Mouse (Mus musculus) left cerebral cortex, postnatal 36 days (tissue): ENCODE measurements at regions not wholly inside any gene's neighbourhood (a gene's known extent, or its start where the extent isn't known, plus 50 kb on each side); places are given as distances from the start of the nearest gene placed in this dataset.

Source experiments
- DNase-seq, 2 experiments: peaks; one replicate each; pipeline ENCODE4 v3.0.0; 2021 to 2022; ENCODE audit warnings: low spot score in 2 of 2, mixed read lengths in 1 of 2
- intact Hi-C: fragments of 180-260 bp; cut with DNase I; formaldehyde crosslinking; loops from one replicate; pipeline ENCODE4 v1.15.1; 2025

DNA sequence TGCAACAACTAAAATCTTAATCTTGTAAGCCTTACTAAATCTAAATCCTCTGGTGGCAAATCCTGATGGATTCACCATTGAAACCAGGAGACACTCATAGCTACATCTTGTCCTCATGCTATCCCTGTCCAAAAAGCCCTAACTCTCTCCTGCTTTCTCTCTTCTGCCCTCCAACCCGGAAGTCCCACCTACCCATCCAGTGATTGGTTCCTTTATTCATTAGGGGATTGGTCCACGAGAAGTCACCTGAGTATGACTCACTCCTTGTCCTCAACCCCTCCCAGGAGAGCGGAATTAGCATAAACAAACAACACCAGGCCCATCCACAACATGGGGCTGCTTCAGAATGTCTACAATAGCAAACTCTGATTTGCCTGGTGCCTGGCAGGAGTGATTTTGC lies 342.8 kb downstream of the Ins1 start:
- no peak for DNase-seq
- intact Hi-C loops, result no loop called here

DNA sequence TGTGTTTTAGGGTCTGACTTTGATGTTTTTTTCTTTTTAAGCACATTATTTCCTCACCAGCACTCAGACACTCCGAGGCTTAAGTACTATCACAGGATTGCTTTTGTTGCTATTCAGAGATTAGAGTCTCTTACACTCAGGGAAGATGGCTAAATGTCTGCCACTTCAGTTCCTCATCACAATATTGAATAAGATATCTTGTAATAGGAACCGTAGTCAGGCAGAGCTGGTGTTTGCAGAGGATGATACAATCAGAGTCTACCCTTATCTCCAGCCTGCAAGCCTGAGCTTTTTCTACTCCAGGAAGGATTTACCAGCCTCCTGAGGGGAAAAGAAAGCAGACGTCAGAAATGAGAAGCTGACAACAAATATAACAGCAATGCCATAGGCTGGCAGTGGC lies 336.3 kb downstream of the Ins1 start:
- DNase-seq, result no peak
- intact Hi-C loops, result no loop called here

DNA sequence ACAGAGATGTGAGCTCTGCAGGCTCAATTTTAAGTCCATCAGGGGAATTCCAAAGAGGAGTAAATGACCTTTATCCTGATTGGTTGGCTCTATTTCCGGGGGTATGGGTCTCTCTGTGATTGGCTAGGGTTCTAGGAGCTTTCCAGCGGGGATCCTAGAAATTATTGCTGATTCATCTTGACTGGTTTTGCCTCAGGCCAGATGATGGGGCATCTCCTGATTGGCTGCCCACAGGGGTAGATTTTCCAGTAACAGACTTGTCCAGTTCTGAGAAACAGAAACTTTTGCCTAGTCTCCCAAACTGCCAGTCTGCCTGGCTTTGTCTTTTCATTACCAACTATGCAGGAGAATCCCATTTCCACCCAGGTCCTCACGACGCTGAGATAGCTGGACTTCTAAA lies 301.3 kb downstream of the Ins1 start:
- intact Hi-C loops, result no loop called here
- no peak for DNase-seq

DNA sequence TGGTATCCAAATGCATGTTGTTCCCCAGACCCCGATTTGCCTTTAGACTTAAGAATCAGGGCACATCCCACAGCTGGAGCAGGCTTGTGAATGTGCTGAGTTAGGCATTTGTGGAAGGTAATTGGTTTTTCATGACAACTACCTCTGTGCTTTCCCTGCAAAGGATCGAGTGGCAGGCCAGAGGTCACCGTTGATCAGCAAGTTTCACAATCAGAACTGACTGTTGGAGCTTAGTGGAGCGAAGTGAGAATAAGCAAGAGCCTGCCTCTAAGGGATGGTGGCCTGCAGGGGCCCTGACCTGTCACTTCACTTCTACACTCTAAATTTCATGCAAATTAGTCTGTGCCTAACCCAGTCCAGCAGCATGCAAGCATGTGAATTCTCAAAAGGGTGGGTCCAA lies 270.7 kb downstream of the Ins1 start:
- intact Hi-C loops, result no loop called here

DNA sequence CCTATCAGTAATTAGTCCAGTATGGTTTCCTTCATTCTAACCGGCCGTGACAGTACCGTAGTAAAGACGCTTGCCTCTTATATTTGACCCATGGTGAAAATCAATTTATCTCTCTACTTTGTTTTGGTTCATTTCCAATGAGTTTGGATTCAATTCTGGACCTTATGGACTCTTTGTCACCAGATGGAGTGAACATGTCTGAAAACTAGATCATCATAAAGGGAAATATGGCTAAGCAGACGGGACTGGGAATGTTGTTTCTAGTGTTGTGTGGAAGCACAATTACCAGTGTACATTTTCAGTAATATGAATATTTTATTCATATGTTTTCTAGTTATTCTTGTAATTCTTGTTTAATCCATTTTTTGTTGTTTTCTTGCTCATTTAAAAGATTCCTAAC lies 261.4 kb downstream of the Ins1 start:
- DNase-seq, result no peak
- intact Hi-C loops, result no loop called here

More for the DNA sequence above, 270.7 kb downstream of the Ins1 start:
- no peak for DNase-seq

DNA sequence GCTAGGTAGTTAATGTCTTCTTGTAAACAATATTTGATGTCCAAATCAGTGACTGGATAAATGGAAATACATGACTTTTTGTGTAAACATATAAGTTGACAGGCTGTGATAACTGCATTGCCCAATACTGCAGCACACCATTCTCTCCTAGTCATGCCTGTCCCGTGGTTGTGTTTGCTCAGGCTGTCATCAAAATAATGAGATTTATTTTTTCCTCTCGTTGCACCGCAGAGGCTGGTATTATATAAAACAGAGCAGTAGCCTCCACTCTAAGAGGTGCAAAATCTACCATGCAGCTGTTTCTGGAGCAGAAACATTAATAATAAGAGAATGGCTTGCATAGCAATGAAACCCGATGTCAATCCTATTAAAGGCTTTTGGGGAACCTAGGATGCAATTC lies 239.2 kb downstream of the Ins1 start:
- intact Hi-C loops, result no loop called here
- DNase-seq, result no peak
